Mouse (Mus musculus) cerebellum, adult 2 months (tissue): ENCODE results near the gene Flywch2.
"Not testable (repeated sequence)": the region's sequence is repeated elsewhere in the genome, so short reads cannot be mapped to it uniquely, and the experiment has no call there.

ENCODE experiments used
- CTCF ChIP-seq: fragments of 200-500 bp; IDR thresholded peaks from 2 replicates; pipeline ENCODE4 v1.5.1; 2011; ENCODE audit warnings: low read depth, mild to moderate bottlenecking, control low read depth, low read length, moderate library complexity, borderline replicate concordance; ENCODE audit not compliant: insufficient read depth
- POLR2A ChIP-seq: fragments of 200-500 bp; IDR thresholded peaks from 2 replicates; pipeline ENCODE4 v1.6.1; 2011; ENCODE audit warnings: low read length, control low read depth, borderline replicate concordance; ENCODE audit not compliant: insufficient read depth

DNA sequence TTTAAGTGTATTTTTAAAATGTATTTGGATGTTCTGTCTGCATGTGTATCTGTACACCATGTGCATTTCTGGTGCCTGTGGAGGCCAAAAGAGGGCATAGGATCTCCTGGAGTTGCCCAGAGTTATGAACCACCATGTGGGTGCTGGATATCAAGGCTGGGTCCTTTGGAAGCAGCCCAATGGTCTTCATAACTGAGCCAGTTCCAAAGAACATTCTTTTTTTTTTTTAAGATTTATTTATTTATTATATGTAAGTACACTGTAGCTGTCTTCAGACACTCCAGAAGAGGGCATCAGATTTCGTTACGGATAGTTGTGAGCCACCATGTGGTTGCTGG, 13.7 kb downstream of the Flywch2 start:
- not testable (repeated sequence) for TF ChIP-seq POLR2A, CTCF
